Mouse (Mus musculus) adrenal gland, adult 18-20 months (tissue): ENCODE measurements around the gene Cdk18. TPM values are rescaled to one million over a fixed set of nuclear protein-coding genes. Genes with fewer than 3 reads are reported as not detected.

Source experiments
- DNase-seq, 2 experiments: peaks; one replicate each; pipeline ENCODE4 v3.0.0; 2021 to 2022; ENCODE audit warnings: low spot score in 2 of 2
- total RNA-seq, 2 experiments: library from RNA; stranded (reverse); gene quantifications; 1 replicate in 1 of 2; 2 replicates in 1 of 2; pipeline ENCODE4 v1.2.3; 2021

The Cdk18 gene
- total RNA-seq, 2 experiments from 2014 or later: 16.1 to 16.3 TPM

DNA sequence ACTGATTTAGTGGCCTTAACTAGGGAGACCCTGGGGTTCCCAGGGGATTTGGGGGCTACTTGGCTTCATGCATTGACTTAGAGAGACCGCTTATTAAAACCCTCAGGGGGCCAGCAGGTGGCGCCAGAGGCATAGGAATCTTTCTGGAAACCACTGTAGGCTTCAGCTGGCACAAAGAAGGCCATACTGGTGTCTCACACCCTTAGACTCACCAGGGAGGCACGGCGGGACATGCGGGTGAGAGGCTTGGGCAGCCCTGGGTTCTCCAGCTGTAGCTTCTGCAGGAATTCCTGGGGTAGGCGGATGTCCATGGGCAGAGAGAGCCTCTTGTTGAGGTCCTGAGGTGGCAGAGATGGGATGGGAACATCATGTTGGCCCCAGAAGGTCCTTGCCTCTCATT lies 18.2 kb downstream of the Cdk18 start:
- peak; percentile 88 to 89 for DNase-seq

DNA sequence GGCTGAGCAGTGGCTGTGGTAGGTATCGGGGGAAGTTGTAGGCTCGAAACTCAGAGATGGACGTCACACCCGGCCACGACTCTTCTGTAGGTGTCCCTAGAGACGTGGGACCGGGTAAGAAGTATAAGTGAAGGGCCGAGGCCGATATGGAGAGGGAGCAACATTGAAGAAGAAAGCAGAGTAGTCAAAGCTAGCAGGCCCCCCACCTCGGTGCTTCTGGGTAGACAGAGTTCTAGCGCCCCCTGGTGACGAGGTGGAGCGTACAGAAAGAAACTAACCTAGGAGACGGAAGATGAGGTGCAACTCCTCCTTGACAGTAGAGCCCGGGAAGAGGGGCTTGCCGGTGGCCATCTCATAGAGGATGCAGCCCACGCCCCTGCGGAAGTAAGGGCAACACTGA lies 22.9 kb downstream of the Cdk18 start:
- DNase-seq: peak; percentile 62 to 74

DNA sequence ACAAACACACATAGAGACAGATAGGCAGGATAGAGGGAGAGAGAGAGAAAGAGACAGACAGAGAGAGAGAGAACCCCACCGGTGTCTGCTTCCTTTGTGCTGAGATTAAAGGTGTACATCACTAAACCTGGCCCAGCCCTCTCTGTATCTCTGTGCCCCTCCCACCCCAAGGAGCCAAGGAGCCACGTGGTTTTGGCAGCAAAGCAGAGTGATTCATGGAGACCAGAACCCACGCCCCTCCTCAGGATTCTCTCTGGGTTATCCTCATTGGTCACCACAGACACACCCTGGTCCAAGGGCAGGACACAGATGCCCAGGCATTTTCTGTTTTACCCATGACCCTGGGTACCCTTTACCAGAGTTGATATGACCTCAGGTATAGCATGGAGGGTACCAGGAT lies 26.4 kb downstream of the Cdk18 start:
- DNase-seq: no peak

DNA sequence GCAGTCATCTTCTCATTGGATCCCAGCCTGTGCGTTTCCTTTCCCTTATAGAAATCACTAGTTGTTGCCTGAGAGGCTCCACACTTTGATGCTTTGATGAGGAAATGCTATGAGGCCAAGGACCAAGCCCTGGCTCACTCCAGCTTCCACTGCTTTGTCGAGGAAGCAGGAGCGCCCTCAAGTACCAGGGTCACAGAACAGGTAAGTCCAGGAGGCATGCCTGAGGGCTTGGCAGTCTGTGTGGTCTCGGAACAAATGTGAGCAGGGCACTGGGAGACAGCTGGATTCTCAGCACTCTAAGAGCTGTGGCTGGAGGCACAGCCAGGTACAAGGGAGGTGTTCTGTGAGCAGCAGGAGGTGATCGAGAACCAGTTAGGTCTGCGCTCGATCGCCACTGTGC lies 27.1 kb downstream of the Cdk18 start:
- peak in 1 of 2 experiments; percentile 17 for DNase-seq

DNA sequence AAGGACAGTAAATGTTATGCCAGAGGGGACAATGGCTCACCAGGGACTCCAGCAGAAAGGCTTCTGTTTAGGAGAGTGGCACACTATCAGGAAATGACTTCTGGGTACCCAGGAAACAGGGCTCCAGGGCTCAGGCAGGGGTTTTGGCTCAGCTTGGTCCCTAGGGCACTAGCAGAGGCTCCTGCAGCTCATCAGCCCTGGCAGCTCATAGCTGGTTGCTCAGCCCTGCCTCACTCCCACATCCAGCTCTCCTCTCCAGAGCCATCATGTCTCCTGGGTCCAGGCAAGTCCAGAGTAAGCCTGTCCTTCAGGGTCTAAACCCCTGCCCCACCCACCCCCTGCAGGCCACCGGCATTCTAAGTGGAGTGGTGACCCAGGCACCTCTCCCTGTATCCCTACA lies 28.1 kb downstream of the Cdk18 start:
- no peak for DNase-seq

DNA sequence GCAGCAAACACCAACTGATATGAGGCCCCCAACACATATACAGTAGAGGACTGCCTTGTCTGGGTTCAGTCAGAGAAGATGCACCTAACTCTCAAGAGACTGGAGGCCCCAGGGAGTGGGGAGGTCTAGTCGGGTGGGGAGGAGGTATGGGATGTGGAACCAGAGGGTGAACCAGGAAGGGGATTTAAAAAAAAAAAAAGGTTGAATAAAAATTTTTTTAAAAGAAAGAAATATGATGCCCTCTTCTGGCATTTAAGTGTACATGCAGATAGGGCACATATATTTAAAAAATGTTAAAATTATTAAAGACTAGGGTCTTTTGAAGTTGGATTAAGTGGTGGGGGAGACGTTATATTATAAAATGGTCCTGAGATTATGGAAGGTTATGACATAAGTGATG lies 30.1 kb downstream of the Cdk18 start:
- DNase-seq: no peak

DNA sequence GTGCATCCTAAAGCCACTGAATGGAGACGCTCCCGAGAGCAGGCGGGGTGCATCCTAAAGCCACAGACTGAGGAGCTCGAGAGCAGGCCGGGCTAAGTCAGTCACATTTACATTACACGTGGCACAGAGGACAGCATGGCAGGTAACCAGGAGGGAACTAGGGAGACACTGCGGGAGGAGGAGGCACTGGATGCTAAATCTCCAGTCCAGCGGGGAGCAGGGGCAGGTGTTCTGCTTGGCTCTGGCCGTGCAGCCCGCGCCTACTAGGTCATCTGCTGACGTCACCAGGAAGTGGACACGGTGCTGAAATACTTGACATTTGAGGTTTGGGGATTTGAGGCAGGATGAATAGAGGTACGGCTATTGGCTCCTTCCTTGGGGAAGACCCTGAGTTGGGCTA lies 35.1 kb downstream of the Cdk18 start:
- DNase-seq: no peak

DNA sequence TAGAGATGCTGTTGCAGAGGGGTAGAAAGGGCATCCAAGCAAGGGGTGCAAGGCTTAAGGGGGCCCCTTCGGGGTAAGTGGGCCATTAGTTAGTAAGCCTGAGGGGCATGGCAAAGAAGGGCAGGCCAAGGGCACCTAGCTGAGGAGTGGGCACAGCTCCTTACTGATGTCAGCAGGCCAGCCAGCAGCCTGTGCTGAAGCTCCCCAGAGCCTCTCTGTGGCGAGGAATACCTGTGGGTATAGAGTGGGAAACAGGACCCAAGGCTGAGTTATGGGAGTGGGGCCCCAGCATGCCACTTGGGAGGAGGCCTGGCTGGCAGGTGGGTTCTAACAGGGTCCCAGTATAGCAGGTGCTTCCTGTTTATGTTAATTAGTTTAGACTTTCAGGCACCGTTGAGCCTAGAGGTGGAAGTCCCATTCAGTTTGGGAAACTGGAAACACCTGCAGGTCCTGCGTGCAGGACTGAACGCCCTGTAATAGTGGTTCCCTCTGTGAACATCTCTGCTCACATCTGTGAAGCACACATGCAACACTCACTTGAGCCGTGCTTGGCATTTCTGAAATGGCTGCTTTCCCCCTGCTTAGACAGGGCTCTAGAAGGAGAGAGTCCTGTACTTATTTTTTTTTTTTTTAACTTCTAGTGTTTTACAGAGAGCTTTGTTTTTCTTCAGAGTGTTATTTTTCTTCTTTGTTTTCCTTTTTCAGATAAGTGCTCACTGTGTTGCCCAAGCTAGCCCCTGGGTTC lies 37.4 kb downstream of the Cdk18 start:
- no peak for DNase-seq

DNA sequence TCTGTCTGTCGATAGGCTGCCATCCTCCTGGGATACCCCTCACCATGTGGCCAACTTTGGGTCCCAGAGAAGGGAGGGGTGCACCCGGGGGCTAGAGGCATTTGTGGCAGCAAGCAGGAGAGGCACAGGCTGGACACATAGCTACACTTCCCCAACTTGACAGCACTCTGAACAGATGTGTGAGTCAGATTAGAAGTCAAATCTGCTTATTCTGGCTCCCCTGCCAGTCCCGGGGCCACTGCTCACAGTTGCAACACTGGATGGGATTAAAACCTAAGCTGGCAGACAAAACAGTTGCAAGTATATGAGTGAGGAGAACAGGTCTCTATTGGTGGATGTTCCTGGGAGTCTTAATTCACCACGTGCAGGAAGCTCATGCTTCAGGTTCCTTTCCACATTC lies 39.7 kb downstream of the Cdk18 start:
- no peak for DNase-seq

DNA sequence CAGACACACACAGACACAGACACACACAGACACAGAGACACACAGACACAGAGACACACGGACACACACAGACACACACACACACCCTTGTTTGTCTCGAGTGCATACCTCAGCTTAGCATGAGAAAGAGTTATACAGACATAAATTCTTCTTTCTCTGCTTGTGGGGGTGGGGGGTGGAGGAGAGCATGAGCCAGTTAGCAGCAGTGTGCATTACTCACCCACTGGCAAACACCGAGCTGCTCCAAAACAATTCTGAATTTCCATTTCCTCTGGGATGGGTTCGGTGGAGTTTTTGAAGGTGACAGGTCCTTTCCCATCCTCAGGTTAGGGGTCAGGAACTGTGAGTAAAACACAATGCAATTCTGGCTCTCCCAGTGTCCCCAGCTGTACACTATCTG lies 40.5 kb downstream of the Cdk18 start:
- DNase-seq: no peak

DNA sequence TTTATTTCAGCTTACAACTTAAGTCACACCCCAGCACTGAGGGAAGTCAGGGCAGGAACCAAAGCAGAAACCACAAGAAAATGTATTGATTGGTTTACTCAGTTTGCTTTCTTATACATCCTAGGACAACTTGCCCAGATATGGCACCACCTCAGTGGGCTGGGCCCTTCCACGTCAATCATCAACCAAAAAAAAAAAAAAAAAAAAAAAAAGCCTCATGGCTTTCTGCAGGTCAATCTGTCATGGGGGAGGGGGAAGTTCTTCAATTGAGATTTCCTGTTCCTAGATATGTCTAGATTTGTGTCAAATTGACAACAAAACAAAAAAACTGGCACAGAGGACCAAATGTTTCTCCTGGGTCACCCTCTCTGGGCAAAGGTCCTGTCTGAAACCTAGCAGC lies 41.4 kb downstream of the Cdk18 start:
- DNase-seq: no peak

DNA sequence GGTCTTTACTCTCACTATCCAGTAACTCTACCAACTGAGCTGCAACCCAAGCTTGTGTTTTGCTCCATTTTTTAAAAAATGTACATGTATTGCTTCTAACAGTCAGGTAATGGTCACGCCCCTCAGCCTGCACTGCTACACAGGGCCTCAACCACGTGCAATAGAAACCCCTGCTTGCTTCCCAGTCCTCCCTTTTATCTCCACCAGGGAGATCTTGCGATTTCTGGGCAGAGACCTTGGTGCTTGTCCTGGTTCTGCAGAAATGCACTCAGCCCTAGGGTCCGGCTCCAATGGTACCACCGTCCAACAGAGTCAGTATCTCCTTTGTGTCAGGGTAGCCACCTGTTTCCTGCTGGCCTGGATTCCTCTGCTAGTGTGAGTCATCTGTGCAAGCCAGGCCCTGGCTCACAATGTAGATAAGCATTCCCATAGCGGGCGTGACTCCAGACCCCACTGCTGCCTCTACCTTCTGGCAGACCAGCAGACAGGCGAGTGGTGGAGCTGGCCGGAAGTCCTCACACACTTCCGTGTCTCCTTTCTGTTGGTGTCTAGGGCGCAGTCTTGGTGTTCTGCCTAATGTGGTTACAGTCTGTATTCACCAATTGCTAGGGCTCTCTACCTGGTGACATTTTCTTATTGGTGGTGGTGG lies 44.0 kb downstream of the Cdk18 start:
- DNase-seq: no peak

DNA sequence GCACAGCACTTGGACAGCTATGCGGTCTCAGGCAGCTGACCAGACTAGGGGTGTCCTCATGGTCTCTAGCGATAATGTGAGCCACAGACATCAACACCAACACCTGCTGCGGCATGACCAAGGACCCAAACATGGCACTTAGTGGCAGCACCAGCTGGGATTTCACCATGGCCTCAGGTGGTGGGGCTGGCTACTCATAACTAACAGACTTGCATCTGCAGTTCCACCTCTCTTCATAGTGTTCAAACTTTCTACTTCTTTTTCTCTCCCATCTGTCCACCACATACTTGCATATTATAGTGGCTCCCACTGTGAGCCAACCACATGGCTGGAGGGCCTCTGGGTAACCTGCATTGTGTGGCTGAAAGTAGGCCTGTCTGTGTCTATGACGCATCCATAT lies 46.2 kb downstream of the Cdk18 start:
- DNase-seq: no peak

DNA sequence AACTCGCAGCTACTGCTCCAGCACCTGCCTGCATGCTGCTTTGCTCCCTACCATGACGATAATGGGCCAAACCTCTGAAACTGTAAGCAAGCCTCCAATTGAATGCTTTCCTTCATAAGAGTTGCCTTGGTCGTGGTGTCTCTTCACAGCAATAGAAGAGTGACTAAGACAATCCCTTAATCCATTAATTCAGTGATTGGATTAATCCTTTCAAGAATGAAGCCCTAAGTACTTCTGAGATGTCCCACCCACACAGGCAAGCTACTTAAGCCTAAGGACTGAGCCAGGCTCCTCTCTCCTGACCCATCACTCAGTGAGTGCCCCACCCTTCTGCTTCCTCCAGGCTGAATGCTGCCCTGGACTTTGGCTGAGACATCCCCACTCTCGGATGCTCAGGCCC lies 49.2 kb downstream of the Cdk18 start:
- no peak for DNase-seq

DNA sequence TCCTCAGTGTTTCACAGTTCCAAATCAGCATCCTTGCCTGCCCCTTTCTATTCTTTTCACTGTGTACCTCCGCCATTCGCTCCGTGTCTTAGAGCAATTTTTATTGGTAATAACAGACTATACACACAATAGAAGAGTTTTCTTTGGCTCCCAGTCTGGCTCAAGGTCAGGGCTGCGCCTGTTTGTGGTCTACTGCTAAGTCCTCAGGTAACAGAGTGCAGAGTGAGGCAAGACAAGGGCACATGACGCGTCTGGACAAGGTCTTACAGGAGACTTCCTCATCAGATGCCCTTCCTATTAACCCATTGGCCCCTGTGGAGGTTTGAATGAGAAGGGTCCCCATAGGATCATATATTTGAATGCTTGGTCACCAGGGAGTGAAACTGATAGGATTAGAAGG lies 49.7 kb downstream of the Cdk18 start:
- no peak for DNase-seq

DNA sequence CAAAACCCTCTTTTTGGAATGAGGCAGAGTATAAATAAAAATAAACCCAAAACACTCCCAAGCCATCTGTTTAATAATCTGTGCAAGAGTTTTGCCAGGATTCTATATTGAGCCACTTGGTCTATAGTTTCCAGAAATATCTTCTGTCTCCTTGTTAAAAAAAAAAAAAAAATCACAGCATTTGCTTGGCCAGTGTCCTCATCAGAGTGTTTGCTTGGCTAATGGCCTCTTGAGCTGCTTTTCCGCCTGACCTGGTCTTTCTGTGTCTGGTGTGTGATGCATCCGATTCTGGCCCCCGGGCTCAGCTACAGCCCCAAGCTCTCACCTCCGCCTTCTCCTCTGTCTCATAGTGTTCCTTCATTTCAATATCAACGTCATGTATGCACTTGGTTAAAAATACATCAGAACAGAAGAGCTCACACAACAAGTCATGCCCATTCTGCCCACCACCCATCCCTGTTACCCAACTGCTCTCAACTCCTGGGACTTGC lies 51.3 kb downstream of the Cdk18 start:
- DNase-seq: no peak

DNA sequence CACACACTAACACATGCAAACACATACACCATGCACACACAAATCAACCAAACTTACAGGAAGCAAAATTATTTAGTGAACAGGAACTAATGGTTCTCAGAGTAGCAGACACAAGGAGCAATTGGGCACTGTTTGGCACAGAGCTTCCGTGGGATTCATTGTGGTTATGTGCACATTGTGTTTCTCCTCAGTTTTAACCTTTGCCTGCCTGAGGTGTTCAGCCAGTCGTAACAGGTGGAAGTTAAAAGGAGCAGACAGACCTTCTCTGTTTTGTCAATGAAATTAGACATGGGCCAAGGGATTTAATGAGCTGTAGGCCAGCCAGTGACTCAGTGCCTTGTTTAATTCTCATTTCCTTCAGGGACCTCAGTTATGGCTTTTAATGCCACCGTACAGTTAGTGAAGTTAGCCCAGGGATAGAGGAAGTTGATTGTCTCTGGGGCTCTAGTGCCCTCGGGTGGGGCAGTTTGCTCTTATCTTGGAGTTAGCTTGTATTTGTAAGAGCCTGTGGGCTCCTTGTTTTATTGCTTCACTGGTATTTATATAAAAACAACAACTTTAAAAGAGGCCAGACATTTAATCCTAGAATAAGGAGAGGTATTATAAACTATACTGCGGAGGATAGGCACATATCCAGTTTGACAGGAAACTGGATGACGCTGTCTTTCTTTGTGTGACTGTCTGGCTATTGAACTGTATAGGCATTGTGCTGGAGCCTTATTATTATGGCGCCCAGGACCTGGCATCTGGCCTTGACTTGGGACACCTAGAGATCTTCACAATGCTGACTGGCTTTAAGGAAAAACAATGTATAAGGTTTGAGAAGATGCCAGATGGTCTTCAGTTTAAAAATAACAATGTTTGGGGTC lies 54.1 kb downstream of the Cdk18 start:
- no peak for DNase-seq

DNA sequence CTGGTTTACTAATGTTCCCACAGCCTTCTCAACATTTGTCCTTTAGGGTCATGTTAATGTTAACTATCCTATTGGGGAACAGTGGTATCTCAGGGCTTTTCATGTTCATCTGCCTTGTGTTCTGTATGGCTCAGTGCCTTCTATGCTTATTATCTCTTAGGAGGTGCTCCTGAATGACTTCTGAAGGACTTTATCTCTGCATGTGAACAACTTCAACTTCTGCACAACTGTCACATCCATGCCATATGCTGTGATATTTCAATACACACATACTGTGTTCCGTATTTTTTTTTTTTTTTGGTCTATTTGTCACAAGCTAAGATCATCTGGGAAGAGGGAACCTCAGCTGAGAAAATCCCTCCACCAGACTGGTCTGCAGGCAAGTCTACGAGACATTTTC lies 61.1 kb downstream of the Cdk18 start:
- no peak for DNase-seq

DNA sequence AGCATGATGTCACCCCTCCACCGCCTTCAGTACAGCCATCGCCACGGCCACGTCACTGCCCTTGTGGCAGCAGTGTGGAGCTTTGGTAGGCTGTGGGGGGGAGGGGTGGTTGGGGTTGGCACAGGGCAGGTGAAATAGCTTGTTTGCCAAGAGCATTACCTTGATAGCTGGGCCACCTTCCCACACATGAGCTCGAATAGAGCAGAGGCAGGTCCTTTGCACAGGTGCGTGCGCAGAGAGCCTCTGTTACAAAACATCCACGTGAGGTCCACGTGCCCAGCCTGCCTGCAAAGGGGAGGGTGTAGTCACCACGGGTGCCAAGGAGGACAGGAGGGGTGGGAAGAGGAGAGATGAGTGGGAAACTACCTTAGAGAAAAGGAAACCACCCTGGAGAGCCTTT lies 63.9 kb downstream of the Cdk18 start:
- DNase-seq: no peak

DNA sequence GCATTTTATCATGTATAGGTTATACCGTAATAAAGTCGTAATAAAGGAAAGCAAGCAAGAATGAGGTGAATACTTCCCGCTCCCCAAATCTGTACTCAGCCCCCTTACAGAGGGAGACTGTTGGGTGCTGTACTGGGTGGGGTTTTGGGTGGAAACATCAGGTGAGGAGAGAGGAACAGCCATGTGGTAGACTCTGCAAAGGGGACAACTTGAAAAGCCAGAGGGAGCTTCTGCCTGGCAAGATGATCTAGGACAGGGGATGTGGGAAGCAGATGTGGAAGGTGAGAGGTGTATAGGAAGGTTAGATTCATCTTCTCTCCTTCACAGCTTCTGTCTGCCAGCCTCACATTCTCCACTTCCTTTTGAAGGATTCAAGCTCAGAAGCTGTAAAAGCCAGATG lies 68.8 kb downstream of the Cdk18 start:
- DNase-seq: no peak

DNA sequence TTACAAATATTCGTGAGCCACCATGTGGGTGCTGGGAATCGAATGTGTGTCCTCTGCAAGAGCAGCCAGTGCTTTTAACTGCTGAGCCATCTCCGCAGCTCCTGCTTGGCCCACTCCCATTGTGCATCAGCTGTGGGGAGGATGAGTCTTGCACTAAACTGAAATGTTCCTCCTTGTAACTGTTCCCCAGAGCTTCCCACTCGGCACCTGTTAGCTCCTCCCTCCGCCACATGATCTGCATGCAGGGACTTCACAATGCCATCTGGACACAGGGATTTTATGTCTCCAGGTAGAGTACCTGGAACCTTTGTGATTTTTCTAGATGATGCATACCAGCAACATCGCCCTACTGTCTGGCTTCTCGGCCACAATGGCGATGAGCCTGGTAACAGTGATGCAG lies 70.0 kb downstream of the Cdk18 start:
- DNase-seq: no peak
